Mouse (Mus musculus) midbrain, postnatal 0 days (tissue): ENCODE measurements around the gene Nup107. TPM values are rescaled to one million over a fixed set of nuclear protein-coding genes. Genes with fewer than 3 reads are reported as not detected.

Experiments
- ATAC-seq: fragments of 200-750 bp; cut with Nextera tagmentation; 2 replicates; pipeline ENCODE4 v1.8.0; 2017; ENCODE audit warnings: moderate number of reproducible peaks, mild to moderate bottlenecking, moderate TSS enrichment, moderate library complexity; ENCODE audit not compliant: low FRiP score
- DNase-seq: peaks from one replicate; pipeline ENCODE4 v3.0.0-alpha.2; 2015; ENCODE audit warnings: low spot score
- H3K27ac ChIP-seq: fragments of 300-500 bp; sonication (generic); 2 replicates; pipeline ENCODE4 v1.5.1; 2014; ENCODE audit warnings: low read depth, mild to moderate bottlenecking, low read length, mixed read lengths
- H3K27me3 ChIP-seq: fragments of 300-500 bp; sonication (generic); 2 replicates; pipeline ENCODE4 v1.6.1; 2014; ENCODE audit warnings: low read length, control low read depth, mixed read lengths; ENCODE audit not compliant: insufficient read depth
- H3K36me3 ChIP-seq: fragments of 300-500 bp; sonication (generic); 2 replicates; pipeline ENCODE4 v1.6.1; 2014; ENCODE audit warnings: low read length, control low read depth, mixed read lengths; ENCODE audit not compliant: insufficient read depth
- H3K4me1 ChIP-seq: fragments of 300-500 bp; sonication (generic); 2 replicates; pipeline ENCODE4 v1.6.1; 2014; ENCODE audit warnings: mild to moderate bottlenecking, control low read depth, antibody characterized with exemption, low read length, mixed read lengths; ENCODE audit not compliant: insufficient read depth
- H3K4me2 ChIP-seq: fragments of 300-500 bp; sonication (generic); 2 replicates; pipeline ENCODE4 v1.6.1; 2014; ENCODE audit warnings: low read depth, mild to moderate bottlenecking, low read length, mixed read lengths; ENCODE audit not compliant: poor library complexity, severe bottlenecking
- H3K4me3 ChIP-seq: fragments of 300-500 bp; sonication (generic); 2 replicates; pipeline ENCODE4 v1.5.1; 2014; ENCODE audit warnings: low read depth, mild to moderate bottlenecking, low read length, moderate library complexity
- H3K9ac ChIP-seq: fragments of 300-500 bp; sonication (generic); replicated peaks from 2 replicates; pipeline ENCODE4 v1.6.1; 2014; ENCODE audit warnings: mild to moderate bottlenecking, low read length, moderate library complexity, mixed read lengths; ENCODE audit not compliant: poor library complexity, severe bottlenecking
- H3K9me3 ChIP-seq: fragments of 300-500 bp; sonication (generic); 2 replicates; pipeline ENCODE4 v1.6.1; 2016; ENCODE audit warnings: low read length, control low read depth
- CTCF ChIP-seq: IDR thresholded peaks from 2 replicates; pipeline ENCODE4 v1.5.1; 2016; ENCODE audit warnings: antibody characterized with exemption, mild to moderate bottlenecking
- WGBS: fragments of 180-500 bp; shearing (Covaris S2); extraction: QIAGEN DNeasy Blood & Tissue Kit; methylation state at CpG from one replicate; pipeline ENCODE4 v1.1.7; 2014; 5-methylcytosine and 5-hydroxymethylcytosine counted together
- polyA plus RNA-seq: library from polyadenylated mRNA; unstranded; fragments of >200 nt; fragmentation: Nextera tagmentation; extraction: Ambion mirVana; gene quantifications from 2 replicates; pipeline ENCODE4 v1.2.1, GENCODE M21; 2015
- total RNA-seq: library from RNA; depleted of rRNA; stranded (reverse); fragments of >200 nt; gene quantifications from 2 replicates; pipeline ENCODE4 v1.2.3, GENCODE M21; 2014

Gene Nup107
- total and polyA plus RNA-seq, 2 experiments from 2014 or later = 14.0 to 16.7 TPM

GRCm38 (mm10) chr10:117791171-117791470 is 1.4 kb downstream of the Nup107 start:
- 93% methylated on average over 2 of the region's 2 CpGs for WGBS
- no peak for TF ChIP-seq CTCF
- Histone ChIP-seq H3K27ac (no peak overlapping the region), H3K9ac (no peak overlapping the region), H3K27me3 (no peaks in the 10 kb centered on the region), H3K4me1 (no peaks in the 10 kb centered on the region), H3K4me2 (no peak overlapping the region), H3K4me3 (no peak overlapping the region), H3K36me3 (peaks cover 4% of the 10 kb centered on the region), H3K9me3 (no peaks in the 10 kb centered on the region)
- ATAC-seq = no peak
- no peak for DNase-seq

DNA sequence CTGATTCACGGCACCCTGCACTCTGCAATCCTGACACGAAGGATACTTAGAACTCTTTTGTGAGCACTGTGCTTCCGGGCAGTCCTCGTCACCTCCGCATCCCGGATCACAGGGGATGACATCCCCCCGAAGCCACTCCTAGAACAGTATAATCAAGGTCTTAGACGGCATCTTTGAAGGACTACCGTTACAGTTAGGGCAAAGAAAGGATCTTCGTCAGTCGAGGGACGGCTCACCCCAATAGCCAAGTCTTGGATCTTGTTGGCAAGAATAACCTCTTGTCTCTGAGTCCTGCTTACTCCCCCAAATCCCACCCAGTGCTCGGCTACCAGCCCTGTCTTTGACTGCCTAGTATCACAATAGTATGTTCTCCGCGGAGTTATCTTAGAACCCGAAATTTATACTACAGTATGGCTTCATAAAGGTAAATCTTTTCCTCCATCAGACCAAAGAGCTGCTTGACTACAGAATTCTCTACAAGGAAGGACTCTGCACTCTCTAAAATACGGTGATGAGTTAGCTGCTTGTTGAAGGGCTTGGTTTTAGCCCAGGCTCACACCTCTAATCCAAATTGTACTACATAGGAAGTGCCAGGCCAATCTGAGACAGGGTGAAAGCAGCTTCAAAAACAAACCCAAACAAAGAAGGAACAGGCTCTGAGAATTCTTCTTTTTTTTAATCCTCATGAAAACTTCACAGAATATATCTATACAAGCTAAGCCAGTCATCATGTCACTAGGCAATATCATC is 1.9 kb downstream of the Nup107 start:
- H3K27ac ChIP-seq = no peak overlapping the region
- H3K9me3 ChIP-seq = no peaks in the 10 kb centered on the region
- H3K4me3 ChIP-seq = no peak overlapping the region
- 95% methylated on average over 17 of the region's 17 CpGs for WGBS
- H3K9ac ChIP-seq = no peak overlapping the region
- H3K27me3 ChIP-seq = no peaks in the 10 kb centered on the region
- DNase-seq (no peak), ATAC-seq (no peak)
- H3K4me1 ChIP-seq = no peaks in the 10 kb centered on the region
- TF ChIP-seq CTCF = no peak
- no peak overlapping the region for H3K4me2 ChIP-seq
- H3K36me3 ChIP-seq = peaks cover 6% of the 10 kb centered on the region

DNA sequence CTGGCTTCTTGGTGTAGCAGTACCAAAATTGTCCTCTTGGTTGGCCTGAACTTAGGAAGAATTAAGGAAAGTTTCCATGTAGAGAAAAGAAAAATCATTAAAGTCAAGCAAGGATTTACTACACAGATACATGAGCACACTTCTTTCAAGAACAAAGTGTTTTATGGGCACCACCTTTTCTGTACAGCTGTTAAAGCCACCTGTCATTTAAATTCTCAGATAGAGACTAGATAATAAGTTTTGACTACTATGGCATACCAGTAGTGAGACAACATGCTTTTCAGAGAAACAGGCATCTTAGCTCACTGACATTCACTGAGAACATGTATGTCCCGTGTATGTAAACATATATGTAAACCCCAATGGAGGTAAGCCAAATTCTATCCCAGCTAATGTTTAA is 2.5 kb downstream of the Nup107 start:
- TF ChIP-seq CTCF = no peak
- whole genome bisulfite sequencing = 93% methylated on average over 1 of the region's 1 CpGs

DNA sequence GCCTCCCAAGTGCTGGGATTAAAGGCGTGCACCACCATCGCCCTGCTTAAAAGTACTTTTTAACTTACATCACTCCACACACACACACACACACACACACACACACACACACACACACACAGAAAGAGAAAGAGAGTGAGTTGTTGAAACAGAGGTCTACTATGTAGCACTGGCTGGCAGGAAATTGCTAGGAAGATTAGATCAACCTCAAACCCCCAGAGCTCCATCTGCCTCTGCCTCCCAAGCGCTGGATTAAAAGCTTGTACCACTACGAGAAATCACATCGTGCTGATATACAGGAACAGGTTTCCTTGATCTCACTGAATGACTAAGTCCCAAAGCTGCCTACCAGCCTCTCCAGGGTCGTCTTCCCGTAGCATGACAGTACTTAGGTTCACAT is 7.9 kb downstream of the Nup107 start:
- DNase-seq (no peak), ATAC-seq (no peak)
- Histone ChIP-seq H3K4me3 (no peak overlapping the region), H3K27me3 (no peaks in the 10 kb centered on the region), H3K4me2 (no peak overlapping the region), H3K27ac (no peak overlapping the region), H3K36me3 (peaks cover 35% of the 10 kb centered on the region), H3K9ac (no peak overlapping the region), H3K9me3 (no peaks in the 10 kb centered on the region), H3K4me1 (no peaks in the 10 kb centered on the region)
- no peak for TF ChIP-seq CTCF
- 97% methylated on average over 7 of the region's 7 CpGs for WGBS

More for the DNA sequence above, 2.5 kb downstream of the Nup107 start:
- ATAC-seq (no peak), DNase-seq (no peak)
- H3K27me3 ChIP-seq = no peaks in the 10 kb centered on the region
- no peak overlapping the region for H3K27ac ChIP-seq
- H3K9me3 ChIP-seq = no peaks in the 10 kb centered on the region
- no peak overlapping the region for H3K9ac ChIP-seq
- peaks cover 9% of the 10 kb centered on the region for H3K36me3 ChIP-seq
- H3K4me3 ChIP-seq = no peak overlapping the region
- no peak overlapping the region for H3K4me2 ChIP-seq
- no peaks in the 10 kb centered on the region for H3K4me1 ChIP-seq

GRCm38 (mm10) chr10:117783786-117784420 is 8.6 kb downstream of the Nup107 start:
- no peak for TF ChIP-seq CTCF
- 98% methylated on average over 13 of the region's 13 CpGs for WGBS
- Histone ChIP-seq H3K27me3 (no peaks in the 10 kb centered on the region), H3K4me2 (no peak overlapping the region), H3K4me1 (no peaks in the 10 kb centered on the region), H3K36me3 (peaks cover 39% of the 10 kb centered on the region), H3K9me3 (no peaks in the 10 kb centered on the region), H3K9ac (no peak overlapping the region), H3K27ac (no peak overlapping the region), H3K4me3 (no peak overlapping the region)
- no peak for DNase-seq
- no peak for ATAC-seq

- no peak for TF ChIP-seq CTCF
- DNase-seq (no peak), ATAC-seq (no peak)
- no peak overlapping the region for H3K4me2 ChIP-seq
- no peaks in the 10 kb centered on the region for H3K4me1 ChIP-seq
- H3K4me3 ChIP-seq = no peak overlapping the region
- H3K27me3 ChIP-seq = no peaks in the 10 kb centered on the region
- H3K9ac ChIP-seq = no peak overlapping the region
- WGBS = 97% methylated on average over 14 of the region's 14 CpGs
- H3K36me3 ChIP-seq = peaks cover 45% of the 10 kb centered on the region
- H3K27ac ChIP-seq = no peak overlapping the region
- no peaks in the 10 kb centered on the region for H3K9me3 ChIP-seq
These were observed 9.8 kb downstream of the Nup107 start for GRCm38 (mm10) chr10:117782491-117783260.
